Mouse (Mus musculus) heart, adult 18-20 months (tissue): ENCODE data around the gene Gm20920. TPM values are rescaled to one million over a fixed set of nuclear protein-coding genes. Genes with fewer than 3 reads are reported as not detected.
"Not testable (repeated sequence)": the region's sequence is repeated elsewhere in the genome, so short reads cannot be mapped to it uniquely, and the experiment has no call there.

ENCODE experiments used
- DNase-seq, 2 experiments: peaks; one replicate each; pipeline ENCODE4 v3.0.0; 2021 to 2022; ENCODE audit warnings: mixed read lengths in 1 of 2
- long read RNA-seq, 2 experiments: library from polyadenylated mRNA; stranded (forward); transcript quantifications; one replicate each; pipeline ENCODE4 v2.0.0; 2021
- total RNA-seq, 2 experiments: library from RNA; stranded (reverse); gene quantifications; 2 replicates each; pipeline ENCODE4 v1.2.3; 2021

Gene Gm20920
- not detected for total RNA-seq
- long read RNA-seq, experiment 1: 0 reads
- long read RNA-seq, experiment 2: 0 reads

DNA sequence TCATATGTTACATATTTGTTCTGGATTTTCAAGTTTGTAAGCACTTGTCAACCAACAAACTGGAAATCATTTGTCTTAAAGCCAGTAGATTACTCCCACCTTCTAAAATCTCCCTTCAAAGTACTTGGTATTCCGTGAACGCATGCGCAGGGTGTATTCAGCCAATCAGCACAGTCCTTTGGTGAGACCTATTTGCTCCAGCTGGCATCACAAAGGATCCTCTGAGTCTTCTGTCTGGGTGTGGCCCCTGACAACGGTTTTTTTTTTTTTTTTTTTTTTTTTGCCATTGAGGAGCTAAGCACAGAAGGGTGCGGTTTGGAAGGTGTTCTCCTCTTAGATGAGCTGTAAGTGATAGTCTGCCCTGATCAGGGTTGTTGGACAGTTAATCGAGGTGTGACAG is at the start of gene Gm20920:
Gm20920 (plus strand) TSS at position 301 of the 400 bp plus-strand sequence.
- not testable (repeated sequence) for DNase-seq
